Mouse (Mus musculus) embryonic facial prominence, embryonic 11.5 days (tissue): ENCODE measurements around the gene Plxnb2. TPM values are rescaled to one million over a fixed set of nuclear protein-coding genes. Genes with fewer than 3 reads are reported as not detected.

Experiments used
- ATAC-seq: fragments of 200-750 bp; cut with Nextera tagmentation; replicated peaks from 2 replicates; pipeline ENCODE4 v1.8.0; 2017; ENCODE audit warnings: low read depth; ENCODE audit not compliant: insufficient number of reproducible peaks, low FRiP score, low TSS enrichment
- DNase-seq: peaks from one replicate; pipeline ENCODE4 v3.0.0-alpha.2; 2015; ENCODE audit warnings: low spot score
- H3K27ac ChIP-seq: fragments of 300-500 bp; sonication (generic); replicated peaks from 2 replicates; pipeline ENCODE4 v1.5.1; 2014; ENCODE audit warnings: mild to moderate bottlenecking, low read depth, low read length, control low read depth
- H3K27me3 ChIP-seq: fragments of 300-500 bp; sonication (generic); 2 replicates; pipeline ENCODE4 v1.6.1; 2014; ENCODE audit warnings: mild to moderate bottlenecking, low read length, moderate library complexity, mixed read lengths; ENCODE audit not compliant: control insufficient read depth, insufficient read depth
- H3K36me3 ChIP-seq: fragments of 300-500 bp; sonication (generic); replicated peaks from 2 replicates; pipeline ENCODE4 v1.6.1; 2014; ENCODE audit warnings: low read depth, mild to moderate bottlenecking, low read length, moderate library complexity, mixed read lengths; ENCODE audit not compliant: control insufficient read depth, insufficient read depth
- H3K4me1 ChIP-seq: fragments of 300-500 bp; sonication (generic); 2 replicates; pipeline ENCODE4 v1.6.1; 2014; ENCODE audit warnings: low read length, mixed read lengths; ENCODE audit not compliant: control insufficient read depth, insufficient read depth
- H3K4me2 ChIP-seq: fragments of 300-500 bp; sonication (generic); 2 replicates; pipeline ENCODE4 v1.6.1; 2014; ENCODE audit warnings: low read depth, mild to moderate bottlenecking, control low read depth, low read length, moderate library complexity
- H3K4me3 ChIP-seq: fragments of 300-500 bp; sonication (generic); 2 replicates; pipeline ENCODE4 v1.5.1; 2014; ENCODE audit warnings: low read depth, low read length, control low read depth
- H3K9ac ChIP-seq: fragments of 300-500 bp; sonication (generic); replicated peaks from 2 replicates; pipeline ENCODE4 v1.6.1; 2014; ENCODE audit warnings: mild to moderate bottlenecking, control low read depth, low read length
- H3K9me3 ChIP-seq: fragments of 300-500 bp; sonication (generic); replicated peaks from 2 replicates; pipeline ENCODE4 v1.6.1; 2016; ENCODE audit warnings: mild to moderate bottlenecking, low read length, inconsistent platforms, mixed read lengths; ENCODE audit not compliant: control insufficient read depth
- WGBS: fragments of 180-500 bp; shearing (Covaris S2); extraction: QIAGEN DNeasy Blood & Tissue Kit; methylation state at CpG from one replicate; pipeline ENCODE4 v1.1.7; 2014; 5-methylcytosine and 5-hydroxymethylcytosine counted together
- polyA plus RNA-seq: library from polyadenylated mRNA; unstranded; fragments of >200 nt; fragmentation: Nextera tagmentation; extraction: Ambion mirVana; gene quantifications from 2 replicates; pipeline ENCODE4 v1.2.1, GENCODE M21; 2014

The Plxnb2 gene
- polyA plus RNA-seq, 1 experiment from 2014 or later, result 113 TPM

DNA sequence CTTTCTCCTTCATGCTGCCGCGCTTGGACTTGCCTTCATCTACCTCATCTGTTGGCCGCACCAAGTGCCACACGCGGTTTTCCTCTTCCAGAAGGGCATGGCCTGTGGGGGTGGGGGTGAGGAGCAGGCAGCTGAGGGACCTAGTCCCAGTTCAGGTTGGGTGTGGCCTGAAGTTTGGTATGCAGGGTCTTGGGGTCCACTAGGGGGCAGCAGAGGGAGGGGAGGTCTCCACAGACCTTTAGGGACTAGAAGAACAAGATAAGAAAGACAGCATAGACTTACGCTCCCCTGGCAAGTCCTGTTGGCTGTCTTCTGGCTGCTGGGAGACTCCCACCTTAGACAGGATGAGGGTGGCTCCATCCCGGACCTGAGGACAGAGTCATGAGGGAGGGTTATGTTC, 22.6 kb downstream of the Plxnb2 start:
- Histone ChIP-seq H3K27ac (no peak overlapping the region), H3K4me1 (no peaks in the 10 kb centered on the region), H3K4me2 (no peak overlapping the region), H3K9me3 (no peaks in the 10 kb centered on the region), H3K27me3 (no peaks in the 10 kb centered on the region), H3K4me3 (no peak overlapping the region), H3K36me3 (peaks cover 60% of the 10 kb centered on the region), H3K9ac (no peak overlapping the region)
- 69% methylated on average over 7 of the region's 7 CpGs for WGBS
- no peak for ATAC-seq
- peak; percentile 86 for DNase-seq

DNA sequence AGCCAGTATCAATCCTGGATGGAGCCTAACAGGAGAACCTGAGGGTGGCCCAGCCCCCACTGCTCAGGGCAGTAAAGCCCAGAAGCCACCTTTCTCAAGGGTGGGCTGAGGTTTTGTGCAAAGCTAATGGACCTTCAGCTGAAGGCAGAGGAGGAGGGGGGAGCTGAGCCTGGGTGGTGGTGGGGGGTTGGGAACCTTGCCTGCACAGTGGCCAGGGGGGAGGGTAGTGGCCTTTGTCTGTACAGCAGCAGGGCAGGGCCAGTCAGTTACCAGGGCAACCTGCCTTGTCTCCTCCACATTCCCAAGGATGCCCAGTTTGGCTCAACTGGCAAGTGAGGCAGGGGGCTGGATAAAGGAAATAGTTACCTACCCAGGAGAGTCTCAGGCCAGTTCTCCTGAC, 28.3 kb downstream of the Plxnb2 start:
- H3K4me3 ChIP-seq, result no peak overlapping the region
- no peak for ATAC-seq
- DNase-seq, result peak; percentile 36

DNA sequence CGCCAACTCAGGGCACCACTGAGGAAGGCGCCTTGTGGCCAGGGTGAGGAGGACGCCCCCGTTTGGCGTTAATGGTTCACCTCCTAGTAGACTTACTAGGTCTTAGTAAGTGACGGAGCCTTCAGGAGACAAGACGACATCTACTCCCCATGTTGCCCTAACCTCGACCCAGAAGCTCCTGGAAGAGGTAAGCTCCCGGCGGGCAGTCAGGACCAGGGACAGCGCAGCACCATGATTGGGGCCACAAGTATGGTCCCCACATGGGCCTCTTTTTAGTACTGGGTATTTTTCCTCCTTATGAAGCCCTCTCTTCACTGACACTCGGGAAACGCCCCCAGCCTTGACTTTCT, 30.6 kb downstream of the Plxnb2 start:
- ATAC-seq, result no peak; the same call in 1 of the 2 replicates
- Histone ChIP-seq H3K9ac (no peak overlapping the region; the same call in 1 of the 2 replicates), H3K4me3 (peak overlapping the region; percentile 70), H3K36me3 (peaks cover 7% of the 10 kb centered on the region), H3K27ac (no peak overlapping the region), H3K4me2 (peak overlapping the region; percentile 95), H3K9me3 (no peaks in the 10 kb centered on the region), H3K27me3 (peaks cover 28% of the 10 kb centered on the region), H3K4me1 (no peaks in the 10 kb centered on the region; the same call in none of the 2 replicates)
- 2% methylated on average over 13 of the region's 13 CpGs for WGBS
- DNase-seq, result peak; percentile 80

More for the DNA sequence above, 28.3 kb downstream of the Plxnb2 start:
- no peak overlapping the region for H3K4me2 ChIP-seq
- no peak overlapping the region for H3K9ac ChIP-seq
- H3K27ac ChIP-seq, result no peak overlapping the region
- H3K36me3 ChIP-seq, result peaks cover 25% of the 10 kb centered on the region
- H3K27me3 ChIP-seq, result peaks cover 16% of the 10 kb centered on the region
- H3K4me1 ChIP-seq, result no peaks in the 10 kb centered on the region; the same call in 1 of the 2 replicates
- H3K9me3 ChIP-seq, result no peaks in the 10 kb centered on the region

DNA sequence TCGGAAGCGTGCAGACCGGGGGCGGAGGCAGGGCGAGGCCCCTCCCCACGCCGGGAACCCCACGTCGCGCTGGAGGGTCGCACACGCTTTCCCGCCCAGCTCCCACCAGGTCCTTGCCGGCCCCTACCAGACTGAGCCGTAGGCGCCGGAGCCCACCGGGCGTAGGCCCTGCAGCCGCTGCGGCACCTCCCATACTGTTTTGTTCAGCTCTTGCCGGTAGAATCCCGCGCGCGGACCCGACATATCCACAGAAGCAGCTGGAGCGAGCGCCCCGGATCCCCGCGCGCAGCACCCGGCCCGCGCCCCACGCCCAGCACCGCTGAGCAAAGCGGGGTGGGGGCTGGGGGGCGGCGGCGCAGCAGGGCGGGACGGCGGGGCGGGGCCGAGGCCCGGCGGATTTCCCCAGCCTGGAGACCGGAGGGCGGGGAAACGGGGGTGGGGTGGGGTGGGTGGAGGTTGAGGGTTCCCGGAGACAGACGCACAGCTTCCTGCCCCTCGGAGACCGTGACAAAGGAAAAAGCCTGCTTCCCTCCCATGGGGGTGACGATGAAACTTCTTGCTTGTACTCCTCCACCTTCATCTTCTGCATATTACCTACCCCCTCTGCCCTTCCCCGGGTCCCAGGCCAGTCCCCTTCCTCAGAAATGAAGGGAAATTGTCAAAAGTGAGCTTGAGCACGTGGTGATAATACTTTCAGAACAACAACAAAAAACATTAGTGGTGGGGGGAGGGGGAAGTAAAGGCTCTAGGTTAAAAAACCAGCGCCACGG, 31.1 kb downstream of the Plxnb2 start, which contains the start of gene Mapk11:
Mapk11 (minus strand) TSS at position 358 of the 770 bp plus-strand sequence.
- Histone ChIP-seq H3K4me1 (no peaks in the 10 kb centered on the region; the same call in none of the 2 replicates), H3K27me3 (peaks cover 28% of the 10 kb centered on the region), H3K36me3 (peaks cover 5% of the 10 kb centered on the region), H3K4me3 (peak within 1 kb of the TSS; percentile 70), H3K4me2 (peak within 1 kb of the TSS; percentile 95), H3K27ac (peak within 1 kb of the TSS; percentile 59), H3K9me3 (no peaks in the 10 kb centered on the region), H3K9ac (peak within 1 kb of the TSS; percentile 79)
- ATAC-seq (peak; percentile 54), DNase-seq (peak; percentile 56)
- WGBS, result under 1% methylated on average over 46 of the region's 61 CpGs

DNA sequence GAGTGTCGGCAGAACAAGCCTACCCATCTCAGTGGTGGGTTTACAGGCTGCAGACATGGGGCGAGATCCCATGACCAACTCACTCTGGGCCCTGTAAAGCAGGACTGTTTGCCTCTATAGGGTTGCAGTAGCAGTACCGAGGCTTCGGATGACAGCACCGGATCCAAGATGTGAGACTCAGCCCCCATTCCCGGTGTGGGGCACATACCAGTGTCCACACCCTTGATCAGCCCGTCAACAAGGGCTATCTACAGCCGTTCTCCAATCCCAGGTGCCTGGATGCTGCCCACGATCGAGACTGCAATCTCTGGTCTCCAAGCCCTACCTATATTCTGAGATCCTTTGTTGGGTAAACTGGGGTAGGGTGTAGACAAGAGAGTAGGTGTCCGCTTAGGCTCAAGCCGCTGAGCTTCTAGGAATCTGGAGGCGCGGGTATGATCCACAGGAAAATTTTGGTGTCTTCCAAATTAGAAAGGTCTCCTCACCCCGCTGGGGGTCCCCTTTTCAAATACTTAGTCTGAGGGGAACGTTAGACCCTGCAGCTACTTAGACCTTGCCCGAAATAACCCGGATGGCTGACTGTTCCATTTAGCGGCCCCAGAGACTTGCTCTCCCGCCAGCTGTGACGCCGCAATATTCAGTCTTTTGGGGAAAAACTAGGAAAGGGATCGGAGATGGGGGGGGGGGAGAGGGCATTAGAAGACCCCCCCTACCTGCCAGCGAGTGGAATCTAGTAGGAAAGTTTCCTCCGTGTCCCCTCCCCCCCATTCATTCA, 31.9 kb downstream of the Plxnb2 start:
- DNase-seq, result peak; percentile 45
- WGBS, result 6% methylated on average over 25 of the region's 25 CpGs
- H3K27ac ChIP-seq, result peak overlapping the region; percentile 59
- no peaks in the 10 kb centered on the region; the same call in none of the 2 replicates for H3K4me1 ChIP-seq
- H3K9me3 ChIP-seq, result no peaks in the 10 kb centered on the region
- peaks cover 28% of the 10 kb centered on the region for H3K27me3 ChIP-seq
- H3K4me3 ChIP-seq, result peak overlapping the region; percentile 70
- peak overlapping the region; percentile 79 for H3K9ac ChIP-seq
- no peaks in the 10 kb centered on the region for H3K36me3 ChIP-seq
- ATAC-seq, result no peak
- peak overlapping the region; percentile 95 for H3K4me2 ChIP-seq

DNA sequence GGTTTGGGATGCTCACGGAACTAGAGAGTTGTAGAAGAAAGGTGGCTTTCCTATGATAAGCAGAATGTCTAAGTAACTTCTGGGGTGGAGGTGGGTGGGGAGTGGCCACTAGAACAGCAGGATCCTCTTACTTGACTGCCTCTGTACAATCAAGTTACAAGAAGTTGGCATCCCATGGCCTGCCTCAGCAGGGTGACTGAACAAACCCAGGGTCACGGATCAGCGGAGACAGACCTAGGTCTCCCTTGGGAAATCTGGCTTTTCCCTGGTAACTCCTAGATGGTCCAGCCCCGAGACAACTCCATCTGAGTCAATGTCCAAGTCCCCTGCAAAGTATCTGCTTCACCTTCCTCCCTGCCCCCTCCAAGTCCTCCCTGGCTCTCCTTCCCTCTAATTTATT, 32.7 kb downstream of the Plxnb2 start:
- no peak for DNase-seq
- WGBS, result 61% methylated on average over 4 of the region's 4 CpGs
- ATAC-seq, result no peak
- H3K4me3 ChIP-seq, result no peak overlapping the region; the same call in 1 of the 2 replicates
- no peaks in the 10 kb centered on the region; the same call in none of the 2 replicates for H3K4me1 ChIP-seq
- no peaks in the 10 kb centered on the region for H3K9me3 ChIP-seq
- H3K4me2 ChIP-seq, result peak overlapping the region; percentile 95; the same call in 1 of the 2 replicates
- peaks cover 28% of the 10 kb centered on the region for H3K27me3 ChIP-seq
- no peak overlapping the region for H3K27ac ChIP-seq
- H3K9ac ChIP-seq, result no peak overlapping the region
- no peaks in the 10 kb centered on the region for H3K36me3 ChIP-seq

DNA sequence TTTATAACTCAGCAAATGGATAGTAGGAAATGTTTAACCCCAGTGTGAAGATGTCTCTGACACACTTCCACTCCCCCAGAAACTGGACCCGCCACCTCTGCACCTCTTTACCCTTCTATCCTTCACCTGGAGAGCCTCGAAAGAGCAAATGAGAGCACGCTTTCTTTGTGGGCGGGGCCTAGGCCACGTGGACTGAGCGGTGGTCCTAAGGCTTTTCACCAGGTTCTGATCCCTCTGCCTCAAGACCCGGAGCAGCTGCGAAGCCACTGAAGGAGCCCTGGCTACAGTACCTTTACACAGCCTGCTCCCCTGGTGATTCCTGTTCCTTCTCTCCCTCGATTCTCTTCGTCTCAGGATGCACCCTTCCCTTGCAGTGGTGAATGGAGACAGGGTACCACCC, 33.1 kb downstream of the Plxnb2 start:
- no peak overlapping the region for H3K9ac ChIP-seq
- H3K27ac ChIP-seq, result no peak overlapping the region
- ATAC-seq (no peak), DNase-seq (no peak)
- no peaks in the 10 kb centered on the region for H3K9me3 ChIP-seq
- H3K4me2 ChIP-seq, result peak overlapping the region; percentile 57
- no peak overlapping the region; the same call in 1 of the 2 replicates for H3K4me3 ChIP-seq
- WGBS, result 22% methylated on average over 10 of the region's 10 CpGs
- H3K27me3 ChIP-seq, result peaks cover 28% of the 10 kb centered on the region
- no peaks in the 10 kb centered on the region; the same call in none of the 2 replicates for H3K4me1 ChIP-seq
- no peaks in the 10 kb centered on the region for H3K36me3 ChIP-seq
